Comparison of ENCODE assay signal across 8 mouse cellular contexts in the genomic region with DNA sequence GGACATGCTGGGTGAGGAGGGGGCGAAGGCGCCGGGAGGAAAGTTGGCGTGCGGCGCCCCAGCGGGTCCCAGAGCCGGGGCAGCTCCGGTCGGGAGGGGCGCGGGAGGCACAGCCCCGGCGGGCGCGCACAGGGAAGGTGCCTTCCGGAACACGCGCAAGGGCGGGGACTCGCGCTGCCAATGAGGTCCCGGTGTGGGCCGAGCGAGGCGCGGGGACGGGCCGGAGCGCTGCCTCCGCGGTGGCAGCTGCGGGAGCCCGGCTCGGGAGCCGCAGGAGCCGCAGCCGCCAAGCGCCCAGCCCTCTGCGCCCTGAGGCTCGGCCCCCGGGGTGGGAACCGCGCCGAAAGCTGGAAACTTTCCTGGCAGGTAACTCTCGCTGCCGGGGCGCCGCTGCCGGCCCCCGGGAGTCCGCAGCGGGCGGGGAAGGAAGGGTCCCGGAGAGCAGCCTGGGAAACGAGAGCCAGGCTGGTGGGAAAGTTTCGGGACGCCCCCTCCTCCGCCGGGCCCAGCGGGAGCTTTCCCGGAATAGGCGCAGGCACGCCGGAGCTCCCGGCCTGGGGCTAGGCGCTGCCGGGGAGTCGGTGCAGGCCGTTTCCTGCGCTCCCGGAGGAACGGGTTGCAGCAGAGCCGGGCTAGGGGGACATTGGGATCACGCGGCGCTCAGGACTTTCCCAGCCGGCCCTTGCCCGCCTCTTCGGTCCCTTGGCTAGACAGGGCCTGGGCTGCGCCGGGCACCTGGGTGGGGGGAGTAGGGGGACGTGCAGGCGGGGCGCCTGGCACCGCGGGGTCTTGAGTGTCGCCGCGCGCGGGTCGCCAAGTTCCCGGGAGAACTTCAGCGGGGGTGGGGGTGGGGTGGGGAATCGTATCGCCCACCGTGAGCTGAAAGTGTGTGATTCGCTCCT. TPM values are rescaled to one million over a fixed set of nuclear protein-coding genes. Genes with fewer than 3 reads are reported as not detected.
A peak's percentile ranks its signal among the peaks of the same experiment; 100 is the strongest.
DNase-seq lines count a peak whose midpoint lies in the region; ATAC-seq and TF ChIP-seq lines count a peak whose summit lies in the region.

A gene (plus strand): TSS at position 212 of the 902 bp plus-strand sequence.

- H3K4me2 ChIP-seq in lung, embryonic 15.5 days = peak within 1 kb of the TSS; percentile 89

- no peaks in the 10 kb centered on the region for H3K27me3 ChIP-seq in lung, embryonic 15.5 days

- in situ Hi-C loops in ES-E14 (cut with MboI; ENCODE audit: low sequenced_read_pairs in 2 of 2, unreplicated experiment in 2 of 2) = no loop called here

- H3K36me3 ChIP-seq in ES-E14 (ENCODE audit: control insufficient read depth, insufficient read depth, low read length, poor library complexity, severe bottlenecking) = no peaks in the 10 kb centered on the region
- no peaks in the 10 kb centered on the region for H3K36me3 ChIP-seq in lung, embryonic 15.5 days

- peak within 1 kb of the TSS; percentile 94 for H3K9ac ChIP-seq in ES-E14 (ENCODE audit: insufficient read depth, low read depth, low read length, poor library complexity, severe bottlenecking)
- H3K9ac ChIP-seq in lung, embryonic 15.5 days = peak within 1 kb of the TSS; percentile 93

- peak within 1 kb of the TSS; percentile 93 for H3K4me3 ChIP-seq in ES-E14 (ENCODE audit: insufficient read depth in 1 of 2, low read depth in 1 of 2, low read length in 2 of 2, poor library complexity in 1 of 2, severe bottlenecking in 1 of 2)
- H3K4me3 ChIP-seq in lung, embryonic 15.5 days = peak within 1 kb of the TSS; percentile 85

- DNase-seq in ES-E14 (ENCODE audit: low read depth, low spot score) = peak; percentile 69
- peak; percentile 92 for DNase-seq in cerebellum, adult 18-20 months
- DNase-seq in heart, postnatal 4 days = peak; percentile 91
- peak; percentile 69 to 77 for DNase-seq in layer of hippocampus, adult 8-10 months (ENCODE audit: low spot score in 2 of 2)
- DNase-seq in ovary, adult 18-20 months (ENCODE audit: low spot score) = peak; percentile 91
- DNase-seq in thymus, postnatal 0 days (ENCODE audit: low spot score) = peak; percentile 67

- peaks cover 9 to 12% of the 10 kb centered on the region in 2 experiments for H3K4me1 ChIP-seq in ES-E14 (ENCODE audit: control insufficient read depth in 2 of 2, insufficient read depth in 2 of 2, low read length in 2 of 2, poor library complexity in 1 of 2)
- H3K4me1 ChIP-seq in lung, embryonic 15.5 days = peaks cover 71% of the 10 kb centered on the region

- peak; percentile 92 for ATAC-seq in frontal cortex, adult (ENCODE audit: low TSS enrichment)
- peak; percentile 95 for ATAC-seq in lung, embryonic 15.5 days (ENCODE audit: borderline replicate concordance, extremely low read depth, low FRiP score, low TSS enrichment)

- H3K9me3 ChIP-seq in ES-E14 (ENCODE audit: control insufficient read depth, insufficient read depth, low read depth, low read length) = no peaks in the 10 kb centered on the region
- H3K9me3 ChIP-seq in lung, embryonic 15.5 days = no peaks in the 10 kb centered on the region

- H3K27ac ChIP-seq in ES-E14 (ENCODE audit: insufficient read depth, low read depth, low read length, poor library complexity, severe bottlenecking) = peak within 1 kb of the TSS; percentile 81
- peak within 1 kb of the TSS; percentile 97 for H3K27ac ChIP-seq in lung, embryonic 15.5 days

- WGBS in lung, embryonic 15.5 days = under 1% methylated on average over 92 of the region's 99 CpGs

TF ChIP-seq in ES-E14, 5 proteins besides CTCF, POLR2A, EP300 and RAD21:
- TF ChIP-seq HCFC1 (IDR thresholded peaks at IDR 0.05; ENCODE audit: borderline replicate concordance, insufficient read depth, low read length) (peak; percentile 39; the same call in 1 of the 2 replicates), CHD2 (IDR thresholded peaks at IDR 0.05; ENCODE audit: low read depth, low read length) (no peak)

RNA-seq across cellular contexts. Expression of the gene that starts here (rescaled TPM):
- total RNA-seq in ES-E14 (2012; rRNA removed) = 28.2 and 39.5 TPM in 2 replicates
- 10 to 100 TPM; 42.5 to 42.8 TPM for total RNA-seq in heart, postnatal 4 days (2021)
- 100 to 1,000 TPM in 2 of 4 experiments, 10 to 100 TPM in 2; 94.9 to 115 (median 106) TPM for total RNA-seq in layer of hippocampus, adult 8-10 months (2022)
- 30.0 and 33.9 TPM in 2 replicates for polyA plus RNA-seq in lung, embryonic 15.5 days (2015; fragmentation: Nextera tagmentation; extraction: Ambion mirVana)
- polyA plus RNA-seq in thymus, postnatal 0 days (2015; fragmentation: Nextera tagmentation; extraction: Ambion mirVana) = 2.0 and 3.3 TPM in 2 replicates

Comparison
In these comparisons a context has a peak if more than half of its experiments do, and no peak if none do; other contexts are left out.
1. Peak in every context shown above with its lines: DNase-seq, ATAC-seq, H3K4me3 ChIP-seq and H3K27ac ChIP-seq.